Mouse (Mus musculus) ES-Bruce4 (cell line): ENCODE results near the gene Ltbp1. TPM values are rescaled to one million over a fixed set of nuclear protein-coding genes. Genes with fewer than 3 reads are reported as not detected.

Source experiments
- H3K27ac ChIP-seq: 2 replicates; pipeline ENCODE4 v1.5.1; 2012; ENCODE audit warnings: low read length, inconsistent platforms; ENCODE audit not compliant: insufficient read depth
- H3K27me3 ChIP-seq: 2 replicates; pipeline ENCODE4 v1.6.1; 2012; ENCODE audit warnings: mild to moderate bottlenecking, low read length, inconsistent platforms; ENCODE audit not compliant: control insufficient read depth, poor library complexity, insufficient read depth, severe bottlenecking
- H3K36me3 ChIP-seq: 2 replicates; pipeline ENCODE4 v1.6.1; 2012; ENCODE audit warnings: inconsistent platforms, mild to moderate bottlenecking, low read length, moderate library complexity; ENCODE audit not compliant: control insufficient read depth, poor library complexity, insufficient read depth, severe bottlenecking
- H3K4me1 ChIP-seq: one replicate; pipeline ENCODE4 v1.8.1; 2011; ENCODE audit warnings: low read length; ENCODE audit not compliant: control insufficient read depth, insufficient read depth
- H3K4me3 ChIP-seq: 2 replicates; pipeline ENCODE4 v1.5.1; 2011; ENCODE audit warnings: low read depth, mild to moderate bottlenecking, low read length
- H3K9ac ChIP-seq: 2 replicates; pipeline ENCODE4 v1.6.1; 2012; ENCODE audit warnings: low read depth, mild to moderate bottlenecking, inconsistent platforms; ENCODE audit not compliant: poor library complexity, severe bottlenecking
- H3K9me3 ChIP-seq: replicated peaks from 2 replicates; pipeline ENCODE4 v1.6.1; 2012; ENCODE audit warnings: mild to moderate bottlenecking, low read length, inconsistent platforms; ENCODE audit not compliant: control insufficient read depth, poor library complexity, insufficient read depth, severe bottlenecking
- CTCF ChIP-seq: IDR thresholded peaks from one replicate; pipeline ENCODE4 v1.8.1; 2011; ENCODE audit warnings: low read depth, low read length
- EP300 ChIP-seq: IDR thresholded peaks from 2 replicates; pipeline ENCODE4 v1.6.1; 2011; ENCODE audit warnings: low read depth, low read length; ENCODE audit not compliant: insufficient read depth
- POLR2A ChIP-seq: IDR thresholded peaks from one replicate; pipeline ENCODE4 v1.8.1; 2011; ENCODE audit warnings: low read length; ENCODE audit not compliant: insufficient read depth
- polyA plus RNA-seq: library from polyadenylated mRNA; stranded (reverse); fragments of >200 nt; gene quantifications from 2 replicates; pipeline ENCODE4 v1.2.4, GENCODE M21; 2011; ENCODE audit warnings: low read depth; ENCODE audit not compliant: missing spikeins, insufficient read depth, insufficient read length

Gene Ltbp1
- polyA plus RNA-seq, 1 experiment = 9.1 TPM

GRCm38 (mm10) chr17:74968738-74969271 is 36.6 kb upstream of the Ltbp1 start:
- H3K27me3 ChIP-seq = no peaks in the 10 kb centered on the region

GRCm38 (mm10) chr17:74975192-74975591 is 30.2 kb upstream of the Ltbp1 start:
- no peak for TF ChIP-seq CTCF
- TF ChIP-seq POLR2A = no peak
- no peak for TF ChIP-seq EP300

More at GRCm38 (mm10) chr17:74968738-74969271, 36.6 kb upstream of the Ltbp1 start:
- H3K4me1 ChIP-seq = no peaks in the 10 kb centered on the region
- no peaks in the 10 kb centered on the region for H3K9me3 ChIP-seq
- no peaks in the 10 kb centered on the region for H3K36me3 ChIP-seq
- no peak overlapping the region for H3K4me3 ChIP-seq
- TF ChIP-seq EP300 (no peak), POLR2A (no peak), CTCF (no peak)
- no peak overlapping the region for H3K27ac ChIP-seq
- no peak overlapping the region for H3K9ac ChIP-seq

GRCm38 (mm10) chr17:74976167-74976985 is 29.0 kb upstream of the Ltbp1 start:
- no peak overlapping the region for H3K27ac ChIP-seq
- H3K27me3 ChIP-seq = no peaks in the 10 kb centered on the region
- H3K9ac ChIP-seq = no peak overlapping the region
- H3K4me1 ChIP-seq = no peaks in the 10 kb centered on the region
- H3K36me3 ChIP-seq = no peaks in the 10 kb centered on the region
- no peak overlapping the region for H3K4me3 ChIP-seq
- H3K9me3 ChIP-seq = no peaks in the 10 kb centered on the region
- TF ChIP-seq CTCF = no peak
- no peak for TF ChIP-seq POLR2A
- TF ChIP-seq EP300 = no peak

More at GRCm38 (mm10) chr17:74975192-74975591, 30.2 kb upstream of the Ltbp1 start:
- Histone ChIP-seq H3K9me3 (no peaks in the 10 kb centered on the region), H3K9ac (no peak overlapping the region), H3K36me3 (no peaks in the 10 kb centered on the region), H3K27ac (no peak overlapping the region), H3K27me3 (no peaks in the 10 kb centered on the region), H3K4me1 (no peaks in the 10 kb centered on the region), H3K4me3 (no peak overlapping the region)

- no peaks in the 10 kb centered on the region for H3K27me3 ChIP-seq
These were observed 25.6 kb upstream of the Ltbp1 start for GRCm38 (mm10) chr17:74979767-74980166.

GRCm38 (mm10) chr17:74981703-74982102 is 23.7 kb upstream of the Ltbp1 start:
- no peak overlapping the region for H3K27ac ChIP-seq
- H3K9ac ChIP-seq = no peak overlapping the region
- no peaks in the 10 kb centered on the region for H3K9me3 ChIP-seq
- no peak overlapping the region for H3K4me3 ChIP-seq
- H3K36me3 ChIP-seq = no peaks in the 10 kb centered on the region
- no peak for TF ChIP-seq CTCF
- no peak for TF ChIP-seq EP300
- no peaks in the 10 kb centered on the region for H3K4me1 ChIP-seq
- no peaks in the 10 kb centered on the region for H3K27me3 ChIP-seq

More at GRCm38 (mm10) chr17:74979767-74980166, 25.6 kb upstream of the Ltbp1 start:
- Histone ChIP-seq H3K4me1 (no peaks in the 10 kb centered on the region), H3K9me3 (no peaks in the 10 kb centered on the region), H3K4me3 (no peak overlapping the region), H3K27ac (no peak overlapping the region), H3K9ac (no peak overlapping the region), H3K36me3 (no peaks in the 10 kb centered on the region)
- no peak for TF ChIP-seq CTCF
- TF ChIP-seq EP300 = no peak
- no peak for TF ChIP-seq POLR2A

- no peaks in the 10 kb centered on the region for H3K9me3 ChIP-seq
- H3K4me3 ChIP-seq = no peak overlapping the region
- H3K9ac ChIP-seq = no peak overlapping the region
- H3K4me1 ChIP-seq = no peaks in the 10 kb centered on the region
- no peak overlapping the region for H3K27ac ChIP-seq
- TF ChIP-seq POLR2A = no peak
- TF ChIP-seq CTCF = no peak
- TF ChIP-seq EP300 = no peak
- no peaks in the 10 kb centered on the region for H3K27me3 ChIP-seq
- no peaks in the 10 kb centered on the region for H3K36me3 ChIP-seq
These were observed 22.5 kb upstream of the Ltbp1 start for GRCm38 (mm10) chr17:74982880-74983279.
